Mouse (Mus musculus) cerebellum, postnatal 4 days (tissue): ENCODE results near the gene Tsks.

Source experiments
- DNase-seq, 2 experiments: peaks; one replicate each; pipeline ENCODE4 v3.0.0; 2022; ENCODE audit warnings: low spot score in 2 of 2, mixed read lengths in 1 of 2

Tsks gene

DNA sequence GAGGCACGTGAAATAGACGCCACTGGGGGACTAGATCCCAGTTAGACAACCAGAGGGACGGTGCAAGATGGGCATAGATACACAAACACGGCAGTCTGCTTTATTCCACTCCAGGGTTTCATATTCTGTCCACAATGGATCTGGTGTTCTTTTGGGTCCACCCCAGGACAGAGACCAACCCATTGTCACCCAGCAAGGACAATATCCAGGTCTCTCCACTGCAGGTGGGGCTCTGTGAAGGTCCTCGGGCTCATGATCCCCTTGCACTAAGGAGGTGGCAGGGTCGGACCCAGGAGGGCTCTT, 32.1 kb downstream of the Tsks start:
- peak in 1 of 2 experiments; percentile 19 for DNase-seq

DNA sequence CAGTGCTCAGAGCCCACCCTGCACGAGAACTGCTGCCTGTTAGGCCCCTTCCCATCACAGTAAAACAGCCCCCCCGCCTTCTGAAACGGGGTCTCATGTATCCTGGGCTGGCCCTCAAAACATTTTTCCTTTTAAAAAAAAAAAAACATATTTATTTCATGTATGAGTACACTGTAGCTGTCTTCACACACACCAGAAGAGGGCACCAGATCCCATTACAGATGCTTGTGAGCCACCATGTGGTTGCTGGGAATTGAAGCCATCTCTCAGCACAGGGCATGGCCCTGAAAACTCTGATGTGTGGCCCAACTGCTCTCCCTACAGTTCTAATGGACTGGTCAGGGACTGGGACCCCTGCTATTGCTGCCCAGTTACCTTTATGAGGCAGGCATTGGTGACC, 35.3 kb downstream of the Tsks start:
- DNase-seq: no peak

DNA sequence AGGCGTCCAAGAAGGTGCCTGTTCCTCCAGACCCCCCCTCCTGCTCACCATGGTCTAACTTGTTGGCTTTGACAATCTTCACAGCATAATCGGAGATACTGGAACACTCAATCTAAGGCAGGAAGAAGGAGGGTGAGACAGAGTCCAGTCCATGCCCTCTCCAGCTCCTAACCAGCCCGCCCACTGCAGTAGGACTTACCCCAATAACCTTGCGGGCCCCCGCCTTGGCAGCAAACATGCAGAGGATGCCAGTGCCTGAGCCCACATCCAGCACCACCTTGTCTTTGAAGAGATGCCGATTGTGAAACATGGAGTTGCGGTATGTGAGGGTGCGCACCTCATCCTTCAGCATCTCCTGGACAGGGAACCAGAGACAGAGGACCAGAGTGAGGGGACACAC, 38.5 kb downstream of the Tsks start:
- no peak for DNase-seq

DNA sequence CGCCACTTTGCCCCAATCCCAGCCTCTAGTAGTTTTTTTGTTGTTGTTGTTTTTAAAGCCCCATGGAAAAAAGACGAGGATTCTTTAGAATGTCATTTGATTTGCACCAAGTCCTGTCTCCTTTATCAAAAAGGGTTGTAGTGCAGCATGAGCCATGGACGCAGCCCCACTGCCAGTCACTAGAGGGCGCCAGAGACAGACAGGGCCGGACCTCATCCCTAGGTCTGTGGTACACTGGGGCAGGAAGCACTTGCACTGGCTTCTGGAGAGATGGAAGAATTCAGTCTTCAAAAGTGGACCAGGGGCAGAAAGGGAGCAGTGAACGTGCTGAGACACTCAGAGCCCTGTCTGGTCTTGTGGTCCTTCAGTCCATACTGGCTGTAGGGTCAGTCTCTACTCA, 40.1 kb downstream of the Tsks start:
- DNase-seq: peak; percentile 70 to 87

DNA sequence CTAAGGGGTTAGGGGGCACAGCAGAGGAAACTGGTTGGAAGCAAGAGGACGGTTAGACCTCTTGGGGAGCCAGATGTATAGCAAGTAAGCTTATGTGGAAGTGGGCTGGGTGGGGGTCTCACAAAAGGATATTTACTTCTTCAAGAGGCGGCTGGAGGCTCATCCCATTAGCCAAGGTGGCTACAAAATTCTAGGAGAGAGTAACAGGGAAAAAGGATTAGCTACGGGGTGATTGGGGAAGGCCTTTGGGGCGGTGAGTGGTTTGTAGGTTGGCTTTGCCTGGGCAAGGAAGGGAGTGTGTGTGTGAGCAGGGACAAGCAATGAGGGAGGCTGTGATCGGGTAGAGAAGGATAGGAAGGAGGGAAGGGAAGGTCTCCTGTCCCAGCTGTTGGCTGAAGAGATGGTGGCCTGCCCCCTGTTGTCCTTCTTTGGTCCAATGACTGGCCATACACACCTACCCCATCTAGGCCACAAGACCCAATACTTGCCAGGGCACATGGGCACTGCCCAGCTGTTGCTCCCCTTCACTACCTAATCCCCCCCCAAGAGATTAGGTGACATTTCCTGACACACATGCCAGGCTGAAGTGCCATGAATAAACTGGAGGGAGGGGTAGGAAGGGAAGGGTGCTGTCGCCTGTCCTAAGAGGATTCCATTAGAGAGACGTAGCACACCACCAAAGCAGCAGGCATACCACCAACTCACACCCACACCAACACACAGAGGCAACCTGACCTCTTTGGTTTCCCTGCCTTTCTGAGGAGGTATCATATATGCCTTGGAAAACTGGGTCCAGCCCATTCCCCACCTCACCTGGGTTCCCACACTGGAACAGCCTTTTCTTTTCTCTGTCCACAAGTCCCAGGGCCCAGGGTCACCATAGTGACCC, 41.2 kb downstream of the Tsks start:
- DNase-seq: no peak

DNA sequence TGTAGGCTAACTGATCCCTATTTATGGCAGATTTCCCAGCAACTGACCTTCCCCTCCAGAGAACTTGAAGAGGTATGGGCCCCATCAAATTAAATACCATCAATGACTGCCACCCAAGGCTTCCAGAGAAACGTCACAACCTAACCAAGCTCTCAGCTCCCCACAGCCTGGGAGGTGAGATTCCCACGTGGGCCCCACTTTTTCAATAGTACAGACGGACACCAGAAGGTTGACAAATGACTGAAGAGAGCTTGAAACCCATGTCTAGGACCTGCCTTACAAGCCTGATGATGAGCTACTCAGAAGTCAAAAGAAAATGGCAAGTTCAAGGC, 41.8 kb downstream of the Tsks start:
- DNase-seq: no peak

DNA sequence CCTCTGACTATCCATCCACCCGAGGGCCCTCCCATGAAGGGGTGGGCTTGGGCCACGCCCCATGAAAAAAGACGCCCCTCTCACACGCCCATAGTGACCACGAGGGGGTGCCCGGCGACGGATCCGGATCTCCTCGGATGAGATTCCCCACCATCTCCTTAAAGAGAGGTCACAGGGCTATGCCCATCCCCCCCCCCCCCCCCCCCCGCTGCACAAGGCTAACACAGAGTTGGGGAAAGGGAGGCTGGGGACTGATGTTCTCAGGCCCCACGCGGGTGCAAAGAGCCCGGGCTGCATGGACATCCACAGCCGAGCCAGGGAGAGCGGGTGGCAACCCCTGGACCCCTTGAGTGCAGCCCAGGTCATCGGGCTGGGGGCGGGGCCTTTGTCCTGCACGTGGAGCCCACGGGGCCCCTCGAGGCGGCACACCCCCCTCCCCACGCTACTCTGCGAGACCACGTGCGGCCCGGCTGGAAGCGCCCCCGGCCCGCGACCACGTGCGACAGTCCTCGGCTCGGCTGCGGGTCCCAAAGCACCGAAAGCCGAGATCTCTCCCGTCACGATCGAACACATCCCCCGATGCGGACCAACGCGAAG, 42.7 kb downstream of the Tsks start:
- peak; percentile 55 to 74 for DNase-seq

DNA sequence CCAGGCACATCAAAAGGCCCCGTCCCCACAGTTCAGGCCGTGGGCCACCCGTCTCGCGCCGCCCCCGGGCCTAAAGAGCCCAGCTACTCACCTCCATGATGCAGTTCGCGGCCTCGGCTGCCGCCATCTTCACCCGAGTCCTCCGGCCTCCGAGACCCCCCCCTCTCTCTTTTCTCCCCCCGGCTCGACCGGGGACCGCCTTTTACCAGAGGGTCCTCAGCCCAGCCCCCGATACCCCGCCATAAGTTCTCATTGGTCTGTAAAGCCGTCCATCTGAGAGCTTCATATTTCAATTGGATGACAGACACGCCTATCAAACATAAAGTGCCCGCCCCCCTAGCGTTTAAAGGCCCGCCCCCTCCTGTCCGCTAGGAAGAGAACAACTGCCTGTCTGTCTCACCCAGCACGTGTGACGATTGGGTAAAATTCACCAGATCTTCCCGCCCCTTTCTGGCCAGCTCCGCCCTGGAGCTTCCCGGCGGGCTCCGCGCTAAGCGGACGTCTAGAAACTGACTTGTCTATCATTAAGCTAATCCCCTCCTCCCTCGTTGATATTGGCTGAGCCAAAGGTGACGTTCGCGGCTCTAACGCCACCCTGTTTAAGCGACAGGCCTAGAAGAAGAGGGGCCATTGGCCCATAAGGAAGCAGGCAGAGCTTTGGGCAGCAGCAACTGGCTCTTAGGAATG, 43.3 kb downstream of the Tsks start, which contains the start of gene Prmt1:
TSS of gene Prmt1 (minus strand) at position 377 of the 687 bp plus-strand sequence.
- DNase-seq: peak; percentile 88 to 97

DNA sequence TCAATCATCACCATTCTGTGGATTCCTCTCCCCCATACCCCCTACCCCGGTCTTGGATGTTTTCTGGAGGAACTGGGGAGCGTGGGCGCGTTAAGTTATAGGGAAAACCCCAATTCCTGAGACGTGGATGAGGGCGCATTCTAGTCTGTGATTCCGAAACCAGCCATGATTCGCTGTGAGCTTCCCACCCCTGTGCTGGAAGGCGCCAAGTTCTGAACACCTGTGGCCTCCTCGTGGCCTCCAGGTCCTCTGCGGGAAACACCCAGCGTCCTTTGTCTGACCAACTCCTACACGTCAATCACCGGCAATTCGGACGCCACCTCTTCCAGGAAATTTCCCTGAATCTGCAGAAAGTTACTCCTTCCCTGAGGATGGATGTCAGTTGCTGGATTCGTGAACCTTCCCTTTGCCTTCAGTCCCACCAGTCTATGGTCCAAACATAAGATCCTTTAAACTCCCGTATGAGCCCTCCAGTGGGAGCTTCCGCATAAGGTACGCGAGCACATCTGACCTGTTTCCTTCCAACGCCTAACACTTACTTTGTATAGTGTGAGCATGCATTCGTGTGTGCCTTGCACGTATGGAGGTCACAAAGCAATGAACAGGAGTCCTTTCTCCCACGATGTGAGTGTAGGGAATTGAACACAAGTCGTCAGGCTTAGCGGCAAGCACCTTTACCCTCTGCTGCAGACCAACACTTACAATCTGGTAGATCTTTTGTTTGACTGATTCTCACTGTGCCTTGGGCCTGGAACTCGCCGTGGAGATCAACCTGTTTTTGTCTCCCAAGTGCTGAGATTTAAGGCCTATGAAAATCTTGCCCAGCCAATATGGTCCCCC, 44.1 kb downstream of the Tsks start:
- DNase-seq: no peak

DNA sequence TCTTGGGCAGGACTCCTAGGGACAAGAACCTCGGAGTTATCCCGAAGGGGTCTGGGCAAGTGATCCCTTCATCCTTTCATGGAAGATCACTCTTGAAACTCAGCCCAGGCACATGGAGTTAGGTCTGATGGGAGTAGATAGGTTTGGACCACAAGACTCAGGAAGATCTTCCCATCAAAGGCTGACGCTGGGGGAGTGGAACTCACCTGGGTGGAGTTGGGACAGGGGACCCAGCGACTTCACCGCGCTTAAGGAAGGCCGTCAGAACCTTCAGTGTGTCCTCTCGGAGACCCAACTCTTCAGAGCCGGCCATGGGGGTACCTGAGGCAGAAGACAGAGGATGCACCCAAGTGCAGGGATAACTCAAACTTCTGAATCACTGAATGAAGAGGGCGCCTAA, 53.7 kb downstream of the Tsks start:
- no peak for DNase-seq

DNA sequence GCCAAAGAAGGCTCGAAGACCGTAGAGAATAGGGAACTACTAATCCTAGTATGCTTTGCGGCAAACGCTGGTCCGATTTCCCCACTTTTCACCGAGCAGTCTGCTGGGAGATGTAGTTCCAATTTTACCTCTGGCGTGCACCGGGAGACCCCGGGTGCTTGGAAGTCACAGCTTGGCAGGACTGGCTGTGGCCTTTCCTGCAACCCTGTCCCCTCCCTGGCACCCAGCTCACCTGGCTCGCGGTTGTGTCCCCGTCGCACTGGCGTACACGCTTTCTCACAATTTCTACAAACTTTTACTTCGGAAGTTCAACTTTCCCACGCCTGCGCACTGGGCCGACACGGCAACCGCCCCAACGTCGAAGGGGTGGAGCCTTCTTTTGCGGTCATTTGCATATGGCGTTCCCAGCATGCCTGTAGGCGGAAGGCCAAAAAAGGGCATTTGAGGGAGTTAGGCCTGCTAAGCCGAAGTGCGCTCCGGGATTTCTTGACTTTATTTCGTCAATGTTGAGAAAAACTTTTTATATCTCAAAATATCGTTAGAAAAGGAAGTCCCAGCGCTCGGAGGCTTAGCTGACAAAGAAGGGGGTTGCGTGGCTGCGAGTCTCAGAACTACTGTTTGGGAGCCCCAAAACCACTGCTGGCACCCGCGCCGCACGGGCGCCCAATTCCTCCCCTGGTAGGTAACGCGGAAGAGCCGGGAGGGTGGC, 54.4 kb downstream of the Tsks start, which contains the start of gene Irf3:
TSS of gene Irf3 (plus strand) at position 418 of the 709 bp plus-strand sequence.
- peak; percentile 85 to 92 for DNase-seq

DNA sequence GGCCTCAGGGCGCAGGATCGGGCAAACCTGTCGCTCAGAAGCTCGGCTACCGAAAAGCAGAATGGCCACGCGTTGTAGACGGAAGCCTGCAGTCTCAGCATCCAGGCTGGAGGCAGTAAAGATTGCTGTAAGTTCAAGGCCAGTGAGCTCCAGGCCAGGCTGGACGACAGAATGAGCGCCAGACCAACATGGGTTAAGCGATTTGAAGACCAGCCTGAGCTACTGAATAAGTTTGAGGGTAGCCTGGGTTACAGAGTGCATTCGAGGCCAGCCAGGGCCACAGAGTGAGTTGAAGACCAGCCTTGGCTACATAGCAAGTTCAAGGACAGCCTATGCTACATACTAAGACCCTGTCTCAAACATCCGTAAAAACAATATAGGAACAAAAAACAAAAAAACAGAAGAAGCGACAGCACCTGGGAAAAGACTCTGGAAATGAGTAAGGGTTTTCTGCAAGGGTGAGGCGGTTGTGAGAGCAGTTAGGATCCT, 55.0 kb downstream of the Tsks start:
- no peak for DNase-seq

DNA sequence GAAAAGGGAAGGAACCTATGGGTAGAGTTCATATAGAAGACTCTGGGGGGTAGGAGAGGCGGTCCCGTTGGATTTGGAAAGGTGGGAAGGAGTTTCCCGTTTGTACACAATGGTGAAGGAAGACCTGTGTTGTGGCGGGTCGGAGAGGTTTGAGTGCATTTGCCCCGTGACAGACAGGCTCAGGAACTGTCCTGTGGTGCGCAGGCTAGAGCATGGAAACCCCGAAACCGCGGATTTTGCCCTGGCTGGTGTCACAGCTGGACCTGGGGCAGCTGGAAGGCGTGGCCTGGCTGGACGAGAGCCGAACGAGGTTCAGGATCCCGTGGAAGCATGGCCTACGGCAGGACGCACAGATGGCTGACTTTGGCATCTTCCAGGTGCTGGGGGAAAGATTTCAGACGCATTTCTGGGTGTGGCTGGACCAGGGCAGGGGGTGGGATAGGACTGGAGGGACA, 55.5 kb downstream of the Tsks start, which contains the start of gene Bcl2l12:
TSS of gene Bcl2l12 (minus strand) at position 212 of the 455 bp plus-strand sequence.
- DNase-seq: peak in 1 of 2 experiments; percentile 52

DNA sequence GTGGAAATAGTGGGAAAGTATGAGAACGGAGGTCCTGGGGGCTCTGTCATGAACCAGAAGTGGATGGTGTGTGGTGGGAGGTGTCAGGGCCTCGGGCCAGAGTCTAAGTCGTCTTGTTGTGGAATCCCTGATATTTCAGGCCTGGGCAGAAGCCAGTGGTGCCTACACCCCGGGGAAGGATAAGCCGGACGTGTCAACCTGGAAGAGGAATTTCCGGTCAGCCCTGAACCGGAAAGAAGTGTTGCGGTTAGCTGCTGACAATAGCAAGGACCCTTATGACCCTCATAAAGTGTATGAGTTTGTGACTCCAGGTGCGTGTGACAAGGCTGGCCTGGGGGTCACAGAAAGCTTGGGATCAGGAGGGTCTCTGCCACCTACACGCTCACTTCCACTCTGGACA, 56.7 kb downstream of the Tsks start:
- no peak for DNase-seq

DNA sequence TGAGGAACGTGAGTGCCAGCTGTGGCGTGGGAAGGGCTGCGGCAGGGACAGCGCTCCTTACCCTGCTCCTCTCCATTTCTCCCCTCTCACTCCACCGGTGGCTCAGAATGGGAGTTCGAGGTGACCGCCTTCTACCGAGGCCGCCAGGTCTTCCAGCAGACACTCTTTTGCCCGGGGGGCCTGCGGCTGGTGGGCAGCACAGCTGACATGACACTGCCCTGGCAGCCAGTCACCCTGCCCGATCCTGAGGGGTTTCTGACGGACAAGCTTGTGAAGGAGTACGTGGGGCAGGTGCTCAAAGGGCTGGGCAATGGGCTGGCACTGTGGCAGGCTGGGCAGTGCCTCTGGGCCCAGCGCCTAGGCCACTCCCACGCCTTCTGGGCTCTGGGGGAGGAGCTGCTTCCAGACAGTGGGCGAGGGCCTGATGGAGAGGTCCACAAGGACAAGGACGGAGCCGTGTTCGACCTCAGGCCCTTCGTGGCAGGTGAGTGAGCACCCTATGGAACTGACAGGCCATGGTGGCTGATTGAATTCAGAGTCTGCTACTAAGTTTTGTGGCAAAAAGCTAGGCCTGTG, 57.6 kb downstream of the Tsks start:
- no peak for DNase-seq

DNA sequence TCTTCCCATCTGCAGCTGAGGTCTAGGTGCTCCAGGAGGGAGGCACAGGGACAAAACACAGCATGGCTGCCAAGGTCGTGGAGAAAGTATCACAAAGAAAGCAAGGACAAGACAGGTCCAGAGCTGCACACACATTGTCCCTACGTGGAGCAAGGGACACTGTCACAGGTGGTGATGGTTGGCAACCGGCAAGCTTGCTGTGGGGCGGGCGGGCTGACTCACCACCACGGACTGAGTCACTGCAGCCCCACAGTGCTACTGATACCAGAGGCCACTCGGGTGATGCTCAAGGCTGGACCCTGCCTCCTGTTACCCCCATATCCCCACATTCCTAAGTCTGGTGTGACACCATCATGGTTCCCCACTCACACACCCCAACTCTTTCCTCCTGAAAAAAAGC, 59.4 kb downstream of the Tsks start:
- DNase-seq: no peak

DNA sequence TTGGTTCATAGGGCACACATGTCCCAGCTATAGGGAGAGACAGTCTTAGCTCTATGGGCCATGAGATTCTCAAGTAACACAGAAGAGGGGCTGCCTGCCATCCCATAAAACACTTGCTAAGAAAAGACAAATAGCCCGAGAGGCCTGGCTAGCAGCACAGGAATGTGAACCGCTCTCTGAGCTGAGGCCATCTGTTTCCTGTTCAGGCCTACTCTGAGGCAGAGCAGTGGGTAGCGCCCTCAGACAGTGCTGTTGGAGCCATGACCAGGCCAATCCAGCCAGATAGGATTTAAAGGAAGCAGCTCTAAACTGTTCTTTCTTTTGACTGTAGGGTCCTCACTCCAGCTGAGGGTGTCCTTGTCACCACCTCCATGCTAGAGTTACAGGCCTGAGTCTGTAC, 61.5 kb downstream of the Tsks start:
- DNase-seq: no peak

DNA sequence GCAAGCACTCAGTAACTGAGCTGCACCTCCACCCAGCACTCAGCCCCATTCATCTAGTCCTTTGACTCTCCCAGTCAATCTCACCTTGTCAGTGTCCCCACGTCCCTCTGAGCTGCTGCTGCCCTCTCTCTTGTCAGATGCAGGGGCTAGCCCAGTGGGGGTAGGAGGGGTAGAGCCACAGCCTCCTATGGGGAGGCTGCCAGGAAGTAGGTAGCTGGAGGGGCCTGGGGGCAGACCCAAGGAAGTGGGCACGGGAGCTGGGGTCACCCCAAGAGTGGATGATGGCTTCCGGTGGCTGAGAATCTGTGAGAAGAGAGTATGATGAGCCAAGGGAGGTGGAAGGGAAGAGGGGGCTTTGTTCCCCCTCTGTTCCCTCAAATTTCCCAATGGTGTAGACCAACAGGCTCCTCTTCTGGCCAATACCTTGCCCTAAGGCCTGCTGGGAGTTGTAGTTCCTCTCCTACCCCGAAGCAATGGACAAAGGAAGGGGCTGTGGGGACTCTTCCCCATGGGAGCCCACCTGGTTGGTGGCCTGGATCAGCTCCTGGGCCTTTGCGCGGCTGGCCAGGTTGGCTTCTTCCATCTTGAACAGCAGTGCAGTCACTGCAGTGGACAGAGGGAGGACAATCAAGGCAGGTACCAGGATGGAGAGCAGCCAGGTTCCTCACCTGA, 62.5 kb downstream of the Tsks start:
- no peak for DNase-seq

DNA sequence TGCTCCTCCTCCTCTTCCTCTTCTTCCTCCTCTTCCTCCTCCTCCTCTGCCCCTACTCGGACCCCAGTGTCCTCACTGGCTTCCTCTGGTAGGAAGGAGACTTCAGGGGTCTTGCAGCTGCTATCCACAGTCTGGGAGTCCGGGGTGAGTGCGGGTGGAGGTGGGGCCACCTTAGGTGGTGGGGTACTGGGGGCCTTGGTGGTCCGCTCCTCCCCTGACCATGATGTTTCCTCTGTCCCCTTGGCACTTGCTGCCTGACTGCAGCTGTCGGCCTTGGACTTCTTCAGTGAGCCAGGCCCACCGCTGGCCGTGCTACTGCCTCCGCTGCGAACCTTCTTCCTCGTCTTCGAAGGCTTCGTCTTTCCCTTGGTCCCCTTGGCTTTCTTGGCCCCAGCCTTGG, 63.5 kb downstream of the Tsks start:
- DNase-seq: no peak

DNA sequence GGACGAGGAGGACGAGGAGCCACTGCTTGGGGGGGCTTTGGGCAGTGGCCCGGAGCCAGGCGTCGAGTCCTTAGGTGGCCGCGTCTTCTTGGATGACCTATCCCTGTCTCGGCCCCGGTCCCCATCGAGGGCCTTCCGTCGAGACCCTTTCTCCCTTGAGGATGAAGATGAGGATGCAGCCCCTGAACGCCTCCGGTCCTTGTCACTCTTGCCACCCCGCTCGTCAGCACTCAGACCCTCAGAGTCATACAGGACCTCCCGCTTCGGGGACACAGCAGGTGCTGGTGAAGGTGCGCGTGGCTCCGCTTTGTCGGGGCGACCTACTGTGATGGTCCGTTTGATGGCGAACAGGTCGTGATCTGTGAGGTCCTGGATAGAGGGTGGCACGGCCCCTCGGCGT, 64.1 kb downstream of the Tsks start:
- DNase-seq: no peak
